Mouse (Mus musculus) heart, embryonic 16.5 days (tissue): ENCODE data around the gene Gjb4. TPM values are rescaled to one million over a fixed set of nuclear protein-coding genes. Genes with fewer than 3 reads are reported as not detected.

Source experiments
- ATAC-seq: fragments of 200-750 bp; cut with Nextera tagmentation; replicated peaks from 2 replicates; pipeline ENCODE4 v1.8.0; 2017; ENCODE audit warnings: moderate number of reproducible peaks; ENCODE audit not compliant: insufficient read depth, low FRiP score; ENCODE audit errors: extremely low read depth
- H3K27ac ChIP-seq: fragments of 300-500 bp; sonication (generic); 2 replicates; pipeline ENCODE4 v1.5.1; 2014; ENCODE audit warnings: mild to moderate bottlenecking, low read length, control low read depth, moderate library complexity
- H3K27me3 ChIP-seq: fragments of 300-500 bp; sonication (generic); 2 replicates; pipeline ENCODE4 v1.6.1; 2014; ENCODE audit warnings: low read length, mixed read lengths; ENCODE audit not compliant: control insufficient read depth, insufficient read depth
- H3K36me3 ChIP-seq: fragments of 300-500 bp; sonication (generic); 2 replicates; pipeline ENCODE4 v1.6.1; 2014; ENCODE audit not compliant: control insufficient read depth, insufficient read depth
- H3K4me1 ChIP-seq: fragments of 300-500 bp; sonication (generic); 2 replicates; pipeline ENCODE4 v1.6.1; 2014; ENCODE audit warnings: low read length, mixed read lengths; ENCODE audit not compliant: control insufficient read depth, insufficient read depth
- H3K4me2 ChIP-seq: fragments of 300-500 bp; sonication (generic); 2 replicates; pipeline ENCODE4 v1.6.1; 2014; ENCODE audit warnings: low read depth, mild to moderate bottlenecking, control low read depth, low read length
- H3K4me3 ChIP-seq: fragments of 300-500 bp; sonication (generic); 2 replicates; pipeline ENCODE4 v1.5.1; 2014; ENCODE audit warnings: mild to moderate bottlenecking, control low read depth, low read length
- H3K9ac ChIP-seq: fragments of 300-500 bp; sonication (generic); 2 replicates; pipeline ENCODE4 v1.6.1; 2014; ENCODE audit warnings: low read length, control low read depth
- H3K9me3 ChIP-seq: fragments of 300-500 bp; sonication (generic); replicated peaks from 2 replicates; pipeline ENCODE4 v1.6.1; 2016; ENCODE audit warnings: low read length; ENCODE audit not compliant: control insufficient read depth
- WGBS: fragments of 180-500 bp; shearing (Covaris S2); extraction: QIAGEN DNeasy Blood & Tissue Kit; methylation state at CpG from one replicate; pipeline ENCODE4 v1.1.7; 2014; 5-methylcytosine and 5-hydroxymethylcytosine counted together
- polyA plus RNA-seq: library from polyadenylated mRNA; unstranded; fragments of >200 nt; fragmentation: Nextera tagmentation; extraction: Ambion mirVana; gene quantifications from 2 replicates; pipeline ENCODE4 v1.2.1, GENCODE M21; 2015

The Gjb4 gene
- polyA plus RNA-seq, 1 experiment from 2014 or later = 0.09 TPM

DNA sequence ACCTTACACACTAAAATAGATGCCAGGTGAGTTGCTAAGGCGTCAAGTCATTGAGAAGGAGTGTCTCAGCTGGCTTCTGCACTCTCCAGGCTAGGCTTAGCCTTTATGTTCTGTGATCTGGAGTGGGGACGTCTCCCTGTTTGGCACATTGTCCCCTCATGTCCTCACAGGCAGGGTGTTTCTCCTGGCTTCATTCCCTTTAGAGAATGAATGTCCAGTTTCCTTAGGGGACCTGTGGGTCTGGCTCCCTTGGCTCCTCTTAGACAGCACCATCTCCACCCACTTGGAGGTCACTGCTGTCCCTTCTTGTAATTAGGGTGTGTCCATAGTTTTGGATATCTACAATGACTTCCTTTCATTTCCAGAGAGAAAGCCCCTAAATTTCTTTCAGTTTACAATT lies 47.0 kb downstream of the Gjb4 start:
- 38% methylated on average over 2 of the region's 2 CpGs for WGBS

DNA sequence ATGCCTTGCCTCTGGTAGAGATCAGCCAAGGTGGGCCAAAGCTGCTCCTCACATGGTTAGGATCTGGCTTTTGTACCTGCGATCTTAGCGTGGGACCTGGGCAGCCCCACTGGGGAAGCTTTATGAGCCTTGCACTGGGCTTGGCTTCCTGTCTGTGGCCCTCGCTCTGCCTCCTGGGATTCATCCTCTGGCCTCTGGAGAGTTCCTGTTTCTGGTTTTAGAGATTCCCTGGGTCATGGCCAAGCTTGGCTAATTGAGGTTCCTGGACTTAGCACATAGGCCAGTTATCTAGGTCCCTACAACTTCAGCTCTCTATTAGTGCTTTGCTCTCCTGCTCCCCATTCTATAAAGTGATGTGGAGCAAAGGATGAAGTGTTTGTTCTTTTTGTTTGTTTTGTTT lies 50.1 kb downstream of the Gjb4 start:
- H3K27ac ChIP-seq = no peak overlapping the region
- H3K9me3 ChIP-seq = no peaks in the 10 kb centered on the region
- no peaks in the 10 kb centered on the region for H3K27me3 ChIP-seq
- 69% methylated on average over 3 of the region's 3 CpGs for WGBS
- H3K4me3 ChIP-seq = no peak overlapping the region
- H3K9ac ChIP-seq = no peak overlapping the region
- H3K36me3 ChIP-seq = no peaks in the 10 kb centered on the region
- H3K4me1 ChIP-seq = no peaks in the 10 kb centered on the region
- ATAC-seq = no peak
- H3K4me2 ChIP-seq = no peak overlapping the region

More for the DNA sequence above, 47.0 kb downstream of the Gjb4 start:
- H3K36me3 ChIP-seq = no peaks in the 10 kb centered on the region
- H3K4me1 ChIP-seq = no peaks in the 10 kb centered on the region
- H3K9ac ChIP-seq = no peak overlapping the region
- no peak overlapping the region for H3K4me2 ChIP-seq
- H3K27ac ChIP-seq = no peak overlapping the region
- H3K27me3 ChIP-seq = peaks cover 3% of the 10 kb centered on the region; the same call in 1 of the 2 replicates
- H3K9me3 ChIP-seq = no peaks in the 10 kb centered on the region
- no peak overlapping the region for H3K4me3 ChIP-seq
- ATAC-seq = no peak

Other genes starting within 250 kb of the Gjb4 start
- gene Tmem35b, start 230.4 kb downstream of the Gjb4 start, polyA plus RNA-seq = 14.2 and 14.4 TPM in 2 replicates
- 0.39 and 0.45 TPM in 2 replicates for gene Dlgap3, start 184.9 kb downstream of the Gjb4 start, polyA plus RNA-seq
- gene Smim12, start 110.3 kb downstream of the Gjb4 start, polyA plus RNA-seq = 67.2 and 69.3 TPM in 2 replicates
- gene Gja4, start 40.0 kb downstream of the Gjb4 start, polyA plus RNA-seq = 32.3 and 33.3 TPM in 2 replicates
- 0.17 and 0.35 TPM in 2 replicates for gene Gjb3, start 23.2 kb downstream of the Gjb4 start, polyA plus RNA-seq
- gene Gjb5, start 4.1 kb upstream of the Gjb4 start, polyA plus RNA-seq = 0.41 and 0.60 TPM in 2 replicates